Mouse (Mus musculus) forebrain, embryonic 10.5 days (tissue): ENCODE results near the gene Myl12a. TPM values are rescaled to one million over a fixed set of nuclear protein-coding genes. Genes with fewer than 3 reads are reported as not detected.

Experiments used
- polyA plus RNA-seq: library from polyadenylated mRNA; unstranded; fragments of >200 nt; fragmentation: Nextera tagmentation; extraction: Ambion mirVana; gene quantifications from 2 replicates; pipeline ENCODE4 v1.2.1, GENCODE M21; 2016

The Myl12a gene
- polyA plus RNA-seq, 1 experiment from 2014 or later = 417 TPM

Other genes starting within 250 kb of the Myl12a start
- 80.2 and 89.6 TPM in 2 replicates for gene Tgif1, start 149.3 kb downstream of the Myl12a start, polyA plus RNA-seq
- gene Myom1, start 245 bp downstream of the Myl12a start, polyA plus RNA-seq = 1.6 and 2.2 TPM in 2 replicates
- gene Lpin2, start 179.7 kb upstream of the Myl12a start, polyA plus RNA-seq = 47.6 and 48.0 TPM in 2 replicates